Mouse (Mus musculus) ES-E14 (cell line): Measurements from ENCODE around the gene Dennd4b. TPM values are rescaled to one million over a fixed set of nuclear protein-coding genes. Genes with fewer than 3 reads are reported as not detected.

Experiments used
- DNase-seq: peaks from one replicate; pipeline ENCODE4 v3.0.0-alpha.2; 2013; ENCODE audit warnings: low read depth, low spot score
- H3K27ac ChIP-seq: 2 replicates; pipeline ENCODE4 v1.5.1; 2012; ENCODE audit warnings: low read depth, mild to moderate bottlenecking, low read length, moderate library complexity, mixed read lengths; ENCODE audit not compliant: poor library complexity, insufficient read depth, severe bottlenecking
- H3K36me3 ChIP-seq: 2 replicates; pipeline ENCODE4 v1.6.1; 2012; ENCODE audit warnings: mild to moderate bottlenecking, low read length, moderate library complexity, mixed read lengths; ENCODE audit not compliant: control insufficient read depth, poor library complexity, insufficient read depth, severe bottlenecking
- H3K4me1 ChIP-seq, 2 experiments: fragments of 150-350 bp in 1 of 2; sonication (generic) in 1 of 2; 2 replicates each; pipeline ENCODE4 v1.6.1; 2012; ENCODE audit warnings: low read length in 2 of 2, mild to moderate bottlenecking in 1 of 2, mixed read lengths in 1 of 2; ENCODE audit not compliant: control insufficient read depth in 2 of 2, insufficient read depth in 2 of 2, poor library complexity in 1 of 2
- H3K4me3 ChIP-seq, 2 experiments: fragments of 150-350 bp in 1 of 2; sonication (generic) in 1 of 2; 2 replicates each; pipeline ENCODE4 v1.5.1; 2012; ENCODE audit warnings: low read length in 2 of 2, low read depth in 1 of 2, mild to moderate bottlenecking in 1 of 2, mixed read lengths in 1 of 2; ENCODE audit not compliant: insufficient read depth in 1 of 2, poor library complexity in 1 of 2, severe bottlenecking in 1 of 2
- H3K9ac ChIP-seq: 2 replicates; pipeline ENCODE4 v1.6.1; 2012; ENCODE audit warnings: low read depth, mild to moderate bottlenecking, low read length, mixed read lengths; ENCODE audit not compliant: poor library complexity, insufficient read depth, severe bottlenecking
- H3K9me3 ChIP-seq: fragments of 150-350 bp; sonication (generic); 2 replicates; pipeline ENCODE4 v1.6.1; 2012; ENCODE audit warnings: low read depth, mild to moderate bottlenecking, low read length; ENCODE audit not compliant: control insufficient read depth, insufficient read depth
- CHD2 ChIP-seq: IDR thresholded peaks from 2 replicates; pipeline ENCODE4 v1.6.1; 2014; ENCODE audit warnings: mild to moderate bottlenecking, low read depth, low read length, inconsistent platforms
- HCFC1 ChIP-seq: IDR thresholded peaks from 2 replicates; pipeline ENCODE4 v1.6.1; 2012; ENCODE audit warnings: low read length, inconsistent platforms, borderline replicate concordance; ENCODE audit not compliant: insufficient read depth
- MAFK ChIP-seq: IDR thresholded peaks from 2 replicates; pipeline ENCODE4 v1.6.1; 2014; ENCODE audit warnings: mild to moderate bottlenecking, low read depth, low read length, inconsistent platforms; ENCODE audit not compliant: insufficient read depth
- ZC3H11A ChIP-seq: IDR thresholded peaks from 2 replicates; pipeline ENCODE4 v1.6.1; 2012; ENCODE audit warnings: low read depth, mild to moderate bottlenecking, inconsistent platforms, low read length, borderline replicate concordance
- ZNF384 ChIP-seq: IDR thresholded peaks from 2 replicates; pipeline ENCODE4 v1.6.1; 2012; ENCODE audit warnings: low read depth, low read length, inconsistent platforms
- in situ Hi-C, 2 experiments: fragments of 600-800 bp; cut with MboI; formaldehyde crosslinking; loops; one replicate each; pipeline ENCODE4 v1.15.1; 2025; ENCODE audit warnings: low sequenced_read_pairs in 2 of 2, inconsistent platforms in 1 of 2; ENCODE audit not compliant: unreplicated experiment in 2 of 2
- total RNA-seq: library from RNA; depleted of rRNA; stranded (reverse); fragments of 300-350 nt; gene quantifications from 2 replicates; pipeline ENCODE4 v1.2.3, GENCODE M21; 2012

Dennd4b gene
- total RNA-seq, 1 experiment: 4.1 TPM

GRCm38 (mm10) chr3:90255784-90256353 is 9.1 kb upstream of the Dennd4b start:
- TF ChIP-seq ZC3H11A: no peak
- TF ChIP-seq CHD2: no peak
- TF ChIP-seq HCFC1: no peak
- TF ChIP-seq ZNF384: no peak
- no peak for TF ChIP-seq MAFK
- in situ Hi-C loops: no loop called here
- Histone ChIP-seq H3K4me1 (peaks cover 3 to 4% of the 10 kb centered on the region in 2 experiments; a peak in 2 of 4 replicates), H3K9me3 (no peaks in the 10 kb centered on the region), H3K9ac (no peak overlapping the region), H3K36me3 (peaks cover 29% of the 10 kb centered on the region), H3K4me3 (no peak overlapping the region), H3K27ac (no peak overlapping the region)
- no peak for DNase-seq

GRCm38 (mm10) chr3:90256731-90257530 is 8.1 kb upstream of the Dennd4b start:
- DNase-seq: no peak
- Histone ChIP-seq H3K9ac (no peak overlapping the region), H3K4me1 (peaks cover 3 to 4% of the 10 kb centered on the region in 2 experiments; a peak in 2 of 4 replicates), H3K36me3 (peaks cover 26% of the 10 kb centered on the region), H3K4me3 (no peak overlapping the region), H3K27ac (no peak overlapping the region), H3K9me3 (no peaks in the 10 kb centered on the region)
- TF ChIP-seq MAFK (no peak), ZC3H11A (no peak), ZNF384 (no peak), CHD2 (no peak), HCFC1 (no peak)
- in situ Hi-C loops: no loop called here

GRCm38 (mm10) chr3:90258521-90258920 is 6.5 kb upstream of the Dennd4b start:
- H3K27ac ChIP-seq: no peak overlapping the region
- no peak for TF ChIP-seq CHD2
- no peak for TF ChIP-seq ZNF384
- no peak for TF ChIP-seq ZC3H11A
- TF ChIP-seq MAFK: no peak
- TF ChIP-seq HCFC1: no peak
- H3K36me3 ChIP-seq: peaks cover 34% of the 10 kb centered on the region
- H3K9me3 ChIP-seq: no peaks in the 10 kb centered on the region
- no peak for DNase-seq
- no peak overlapping the region for H3K9ac ChIP-seq
- H3K4me3 ChIP-seq: no peak overlapping the region
- peaks cover 2 to 4% of the 10 kb centered on the region in 2 experiments; a peak in 2 of 4 replicates for H3K4me1 ChIP-seq
- in situ Hi-C loops: no loop called here

GRCm38 (mm10) chr3:90263121-90263771 is 1.7 kb upstream of the Dennd4b start:
- TF ChIP-seq MAFK: no peak
- no peak for TF ChIP-seq ZC3H11A
- TF ChIP-seq ZNF384: no peak
- TF ChIP-seq HCFC1: no peak
- TF ChIP-seq CHD2: no peak
- Histone ChIP-seq H3K4me3 (no peak overlapping the region), H3K4me1 (peaks cover 2 to 4% of the 10 kb centered on the region in 2 experiments; a peak in 2 of 4 replicates), H3K9ac (no peak overlapping the region), H3K27ac (no peak overlapping the region), H3K9me3 (no peaks in the 10 kb centered on the region), H3K36me3 (peaks cover 31% of the 10 kb centered on the region)
- DNase-seq: no peak
- in situ Hi-C loops: no loop called here
